14 mouse cellular contexts compared by ENCODE assay signal in the genomic region with DNA sequence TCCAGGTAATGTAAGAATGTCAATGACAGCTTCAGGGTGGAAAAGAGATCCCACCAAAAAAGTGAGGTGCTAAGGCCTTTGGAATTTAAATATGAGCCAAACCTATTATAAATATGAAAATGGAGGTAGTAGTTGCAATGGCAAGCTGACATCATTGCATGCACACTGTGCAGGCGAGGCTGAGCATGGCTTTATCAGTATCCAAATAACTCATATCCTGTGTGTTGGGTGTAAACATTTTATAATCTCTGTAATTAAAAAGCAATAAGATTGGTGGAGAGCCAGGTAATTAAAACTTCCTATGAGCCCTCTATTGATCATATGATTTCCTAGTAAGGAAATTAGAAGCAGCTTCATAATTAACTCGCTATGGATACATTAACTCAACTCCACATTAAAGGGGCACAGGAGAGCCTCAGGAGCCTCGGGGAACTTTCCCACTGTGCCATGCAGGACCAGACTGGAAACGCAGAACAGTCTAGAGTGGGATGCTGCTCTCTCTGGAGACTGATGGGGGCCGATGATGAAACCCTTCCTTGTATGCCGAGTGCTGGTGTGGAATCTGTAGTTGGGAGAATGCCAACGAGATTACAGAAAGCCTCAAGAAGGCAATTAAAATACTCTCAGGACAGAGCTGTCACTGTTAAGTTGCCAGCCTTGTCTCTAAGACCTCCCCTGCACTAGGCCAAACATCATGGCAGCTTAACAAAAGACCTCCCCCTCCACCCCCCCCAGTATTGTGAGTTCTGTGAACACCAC. TPM values are rescaled to one million over a fixed set of nuclear protein-coding genes. Genes with fewer than 3 reads are reported as not detected.
DNase-seq lines count a peak whose midpoint lies in the region; ATAC-seq lines count a peak whose summit lies in the region.
"Had no signal": no experiment of that assay in that cellular context is flagged by ENCODE, and none has a peak within 500 bp of the region (broad histone marks: within the 10 kb centered on the region; RNA-seq: fewer than 3 reads in every experiment).

No protein-coding gene starts in this region.

- H3K9me3 ChIP-seq in lung, embryonic 16.5 days (ENCODE audit: control insufficient read depth, low read length), result no peaks in the 10 kb centered on the region
- no peaks in the 10 kb centered on the region for H3K9me3 ChIP-seq in forebrain, embryonic 15.5 days
- H3K9me3 ChIP-seq in neural tube, embryonic 13.5 days, result no peaks in the 10 kb centered on the region
- H3K9me3 ChIP-seq: embryonic facial prominence, embryonic 12.5 days; heart, embryonic 15.5 days had no signal

- peaks cover 3% of the 10 kb centered on the region; the same call in 1 of the 2 replicates for H3K27me3 ChIP-seq in lung, embryonic 16.5 days (ENCODE audit: control insufficient read depth, insufficient read depth, low read depth, low read length)
- peaks cover 4% of the 10 kb centered on the region for H3K27me3 ChIP-seq in forebrain, embryonic 15.5 days
- H3K27me3 ChIP-seq in neural tube, embryonic 13.5 days, result peaks cover 13% of the 10 kb centered on the region

- H3K36me3 ChIP-seq in lung, embryonic 16.5 days (ENCODE audit: control insufficient read depth, insufficient read depth, low read length), result no peaks in the 10 kb centered on the region
- no peaks in the 10 kb centered on the region for H3K36me3 ChIP-seq in forebrain, embryonic 15.5 days
- H3K36me3 ChIP-seq in neural tube, embryonic 13.5 days, result no peaks in the 10 kb centered on the region
- H3K36me3 ChIP-seq: embryonic facial prominence, embryonic 12.5 days; heart, embryonic 15.5 days had no signal

- 0 out of 2 replicates have a peak, but pooled peaks cover 4% of the 10 kb centered on the region for H3K4me1 ChIP-seq in lung, embryonic 16.5 days (replicated peaks; ENCODE audit: control insufficient read depth, insufficient read depth, low read length)
- peaks cover 7% of the 10 kb centered on the region; the same call in 1 of the 2 replicates for H3K4me1 ChIP-seq in forebrain, embryonic 15.5 days
- H3K4me1 ChIP-seq in neural tube, embryonic 13.5 days (replicated peaks), result peaks cover 13% of the 10 kb centered on the region

- H3K9ac ChIP-seq in lung, embryonic 16.5 days (ENCODE audit: low read length), result no peak overlapping the region
- H3K9ac ChIP-seq in forebrain, embryonic 15.5 days (replicated peaks), result no peak overlapping the region
- H3K9ac ChIP-seq in neural tube, embryonic 13.5 days, result no peak overlapping the region
- H3K9ac ChIP-seq: embryonic facial prominence, embryonic 12.5 days; heart, embryonic 15.5 days had no signal

- ATAC-seq in lung, embryonic 16.5 days (ENCODE audit: low read depth), result peak; percentile 51; the same call in 1 of the 2 replicates
- ATAC-seq in forebrain, embryonic 15.5 days (replicated peaks), result peak; percentile 75
- peak; percentile 88 for ATAC-seq in neural tube, embryonic 13.5 days (ENCODE audit: low read depth)

- no peak overlapping the region for H3K4me2 ChIP-seq in lung, embryonic 16.5 days (ENCODE audit: low read depth, low read length)
- no peak overlapping the region for H3K4me2 ChIP-seq in forebrain, embryonic 15.5 days (replicated peaks)
- no peak overlapping the region for H3K4me2 ChIP-seq in neural tube, embryonic 13.5 days
- H3K4me2 ChIP-seq: embryonic facial prominence, embryonic 12.5 days; heart, embryonic 15.5 days had no signal

- WGBS in lung, embryonic 16.5 days, result 26% methylated on average over 7 of the region's 7 CpGs
- 14% methylated on average over 7 of the region's 7 CpGs for WGBS in forebrain, embryonic 15.5 days
- 32% methylated on average over 7 of the region's 7 CpGs for WGBS in neural tube, embryonic 13.5 days

- no peak overlapping the region for H3K27ac ChIP-seq in lung, embryonic 16.5 days (ENCODE audit: low read length)
- H3K27ac ChIP-seq in forebrain, embryonic 15.5 days (replicated peaks), result no peak overlapping the region
- H3K27ac ChIP-seq in neural tube, embryonic 13.5 days (replicated peaks), result no peak overlapping the region; the same call in 1 of the 2 replicates
- H3K27ac ChIP-seq: embryonic facial prominence, embryonic 12.5 days; heart, embryonic 15.5 days had no signal

- DNase-seq in lung, adult 18-20 months, result no peak
- DNase-seq in Muller cell, postnatal 12 days (ENCODE audit: inconsistent ontology term), result peak; percentile 71
- DNase-seq in ovary, postnatal 10 days (ENCODE audit: low spot score), result no peak
- no peak for DNase-seq in left cerebral cortex, adult 11 months (ENCODE audit: low spot score)
- DNase-seq in spleen, postnatal 14 days (ENCODE audit: low spot score in 2 of 2), result no peak
- DNase-seq: cerebellum, adult 11-12 months; right cerebral cortex, postnatal 14 days; thymus, postnatal 14 days had no signal

- no peak overlapping the region for H3K4me3 ChIP-seq in lung, embryonic 16.5 days (ENCODE audit: low read length)
- no peak overlapping the region for H3K4me3 ChIP-seq in forebrain, embryonic 15.5 days
- no peak overlapping the region for H3K4me3 ChIP-seq in neural tube, embryonic 13.5 days
- H3K4me3 ChIP-seq: embryonic facial prominence, embryonic 12.5 days; heart, embryonic 15.5 days had no signal

RNA-seq across cellular contexts. Expression of gene Cwh43, which starts 5.9 kb away (rescaled TPM):
- 0.06 TPM in 1 of 2 replicates, not detected in the other for polyA plus RNA-seq in lung, embryonic 16.5 days (2015; fragmentation: Nextera tagmentation; extraction: Ambion mirVana)
- polyA plus RNA-seq in forebrain, embryonic 15.5 days (2015; fragmentation: Nextera tagmentation; extraction: Ambion mirVana), result 0.06 and 0.08 TPM in 2 replicates
- polyA plus RNA-seq in neural tube, embryonic 13.5 days (2015; fragmentation: Nextera tagmentation; extraction: Ambion mirVana), result 0.32 and 0.33 TPM in 2 replicates
- polyA plus RNA-seq: embryonic facial prominence, embryonic 12.5 days; heart, embryonic 15.5 days; liver, adult 2 months had no signal

RNA-seq across cellular contexts. Expression of gene Ociad2, which starts 59.1 kb away (rescaled TPM):
- polyA plus RNA-seq in lung, embryonic 16.5 days (2015; fragmentation: Nextera tagmentation; extraction: Ambion mirVana), result 43.5 and 53.4 TPM in 2 replicates
- polyA plus RNA-seq in forebrain, embryonic 15.5 days (2015; fragmentation: Nextera tagmentation; extraction: Ambion mirVana), result 21.1 and 22.2 TPM in 2 replicates
- 19.1 and 21.9 TPM in 2 replicates for polyA plus RNA-seq in neural tube, embryonic 13.5 days (2015; fragmentation: Nextera tagmentation; extraction: Ambion mirVana)
